Mouse (Mus musculus) neural tube, embryonic 13.5 days (tissue): Measurements from ENCODE around the gene Micall2. TPM values are rescaled to one million over a fixed set of nuclear protein-coding genes. Genes with fewer than 3 reads are reported as not detected.

Experiments
- ATAC-seq: fragments of 200-750 bp; cut with Nextera tagmentation; 2 replicates; pipeline ENCODE4 v1.8.0; 2017; ENCODE audit warnings: low read depth, mild to moderate bottlenecking, moderate TSS enrichment, moderate library complexity
- H3K27ac ChIP-seq: fragments of 300-500 bp; sonication (generic); replicated peaks from 2 replicates; pipeline ENCODE4 v1.5.1; 2015; ENCODE audit warnings: moderate library complexity, mild to moderate bottlenecking, inconsistent platforms
- H3K27me3 ChIP-seq: fragments of 300-500 bp; sonication (generic); 2 replicates; pipeline ENCODE4 v1.6.1; 2015; ENCODE audit warnings: mild to moderate bottlenecking, inconsistent platforms
- H3K36me3 ChIP-seq: fragments of 300-500 bp; sonication (generic); 2 replicates; pipeline ENCODE4 v1.6.1; 2015; ENCODE audit warnings: mild to moderate bottlenecking, inconsistent platforms
- H3K4me1 ChIP-seq: fragments of 300-500 bp; sonication (generic); replicated peaks from 2 replicates; pipeline ENCODE4 v1.6.1; 2015; ENCODE audit warnings: inconsistent platforms
- H3K4me2 ChIP-seq: fragments of 300-500 bp; sonication (generic); 2 replicates; pipeline ENCODE4 v1.6.1; 2015; ENCODE audit warnings: inconsistent platforms, mild to moderate bottlenecking, moderate library complexity
- H3K4me3 ChIP-seq: fragments of 300-500 bp; sonication (generic); 2 replicates; pipeline ENCODE4 v1.5.1; 2015; ENCODE audit warnings: mild to moderate bottlenecking, inconsistent platforms
- H3K9ac ChIP-seq: fragments of 300-500 bp; sonication (generic); 2 replicates; pipeline ENCODE4 v1.6.1; 2015; ENCODE audit warnings: moderate library complexity, mild to moderate bottlenecking, inconsistent platforms
- H3K9me3 ChIP-seq: fragments of 300-500 bp; sonication (generic); 2 replicates; pipeline ENCODE4 v1.6.1; 2016; ENCODE audit warnings: inconsistent platforms
- WGBS: fragments of 180-500 bp; shearing (Covaris S2); methylation state at CpG from one replicate; pipeline ENCODE4 v1.1.7; 2015; 5-methylcytosine and 5-hydroxymethylcytosine counted together
- microRNA-seq: library from miRNA; unstranded; fragments of <30 nt; microRNA quantifications from one replicate; pipeline ENCODE4, GENCODE M21; 2016
- polyA plus RNA-seq: library from polyadenylated mRNA; unstranded; fragments of >200 nt; fragmentation: Nextera tagmentation; extraction: Ambion mirVana; gene quantifications from 2 replicates; pipeline ENCODE4 v1.2.1, GENCODE M21; 2015

Micall2 gene
- polyA plus RNA-seq, 1 experiment from 2014 or later: 6.3 TPM

DNA sequence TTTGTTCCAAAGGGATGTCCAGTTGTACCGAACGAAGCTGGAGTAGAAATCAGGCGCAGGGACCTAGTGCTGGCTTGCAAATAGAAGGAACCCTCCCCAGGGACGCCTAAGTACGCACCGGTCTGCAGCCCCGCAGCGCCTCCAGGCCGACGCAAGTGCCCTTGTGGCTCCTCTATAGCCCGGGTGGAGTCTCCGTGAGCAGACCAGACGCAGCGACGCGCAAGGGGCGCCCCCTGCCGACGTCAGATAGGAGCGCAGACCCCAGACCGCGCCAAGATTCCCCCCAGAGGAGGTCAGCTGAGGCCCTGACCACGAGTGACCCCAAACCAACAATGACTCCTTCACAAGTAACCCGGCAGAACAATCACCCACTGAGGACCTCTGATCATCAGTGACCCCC is 67.6 kb downstream of the Micall2 start:
- H3K4me1 ChIP-seq: peaks cover 36% of the 10 kb centered on the region
- ATAC-seq: peak; percentile 52; the same call in 1 of the 2 replicates
- H3K27ac ChIP-seq: no peak overlapping the region
- WGBS: under 1% methylated on average over 24 of the region's 24 CpGs
- H3K9me3 ChIP-seq: no peaks in the 10 kb centered on the region
- 0 out of 2 replicates have a peak overlapping the region, but pooled peaks have one; percentile 9 for H3K4me3 ChIP-seq
- H3K9ac ChIP-seq: 0 out of 2 replicates have a peak overlapping the region, but pooled peaks have one; percentile 5
- no peaks in the 10 kb centered on the region for H3K36me3 ChIP-seq
- peaks cover 96% of the 10 kb centered on the region for H3K27me3 ChIP-seq
- peak overlapping the region; percentile 41 for H3K4me2 ChIP-seq

DNA sequence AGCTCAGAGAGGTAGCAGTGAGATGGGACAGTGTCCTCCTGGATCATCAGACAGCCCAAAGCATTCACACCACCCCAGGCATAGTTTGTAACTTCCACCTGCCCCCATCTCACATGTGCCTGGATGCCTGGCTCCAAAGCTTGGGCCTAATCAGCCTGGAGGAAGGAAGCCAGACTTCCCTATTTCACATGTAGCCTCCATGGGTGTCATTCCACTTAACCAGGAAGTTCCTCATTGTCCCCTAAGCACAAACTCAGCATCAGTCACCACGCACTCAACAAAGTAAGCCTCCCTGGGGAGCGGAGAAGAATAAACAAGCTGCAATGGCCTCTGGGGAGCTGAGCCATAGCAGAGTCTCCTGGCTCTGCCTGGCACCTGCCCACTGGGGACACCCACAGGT is 69.6 kb downstream of the Micall2 start:
- Histone ChIP-seq H3K4me3 (no peak overlapping the region), H3K36me3 (no peaks in the 10 kb centered on the region), H3K27me3 (peaks cover 86% of the 10 kb centered on the region), H3K27ac (no peak overlapping the region), H3K9me3 (no peaks in the 10 kb centered on the region), H3K4me1 (peaks cover 36% of the 10 kb centered on the region), H3K4me2 (no peak overlapping the region), H3K9ac (no peak overlapping the region)
- ATAC-seq: no peak
- WGBS: 46% methylated on average over 2 of the region's 2 CpGs

DNA sequence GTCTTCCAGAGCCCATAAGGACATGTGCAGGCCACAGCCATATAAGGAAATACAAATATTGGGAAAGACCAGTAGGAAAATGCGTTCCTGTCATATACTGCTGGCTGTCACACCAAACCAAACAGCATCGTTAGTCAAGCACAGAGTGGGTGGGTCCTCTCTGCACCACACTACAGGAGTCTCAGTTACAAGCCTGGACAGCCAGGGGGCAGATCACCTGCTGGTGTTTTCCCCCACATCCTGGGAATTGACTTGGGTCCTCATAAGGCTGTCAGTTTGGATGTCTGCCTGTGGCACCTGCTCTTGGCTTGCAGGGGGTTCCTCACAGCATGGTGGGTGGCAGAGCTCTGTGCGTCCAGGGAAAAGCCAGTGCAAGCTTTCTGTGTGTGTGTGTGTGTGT is 70.8 kb downstream of the Micall2 start:
- Histone ChIP-seq H3K9ac (no peak overlapping the region), H3K4me1 (peaks cover 36% of the 10 kb centered on the region), H3K36me3 (no peaks in the 10 kb centered on the region), H3K4me3 (no peak overlapping the region), H3K27ac (no peak overlapping the region), H3K27me3 (peaks cover 85% of the 10 kb centered on the region), H3K4me2 (no peak overlapping the region), H3K9me3 (no peaks in the 10 kb centered on the region)
- 47% methylated on average over 3 of the region's 3 CpGs for WGBS
- no peak for ATAC-seq

GRCm38 (mm10) chr5:139661713-139662112 is 74.4 kb downstream of the Micall2 start:
- H3K4me1 ChIP-seq: peaks cover 27% of the 10 kb centered on the region
- no peaks in the 10 kb centered on the region for H3K9me3 ChIP-seq
- peaks cover 75% of the 10 kb centered on the region for H3K27me3 ChIP-seq
- no peak overlapping the region for H3K4me3 ChIP-seq
- H3K36me3 ChIP-seq: no peaks in the 10 kb centered on the region
- H3K4me2 ChIP-seq: no peak overlapping the region
- H3K27ac ChIP-seq: no peak overlapping the region
- 71% methylated on average over 7 of the region's 8 CpGs for WGBS
- no peak for ATAC-seq
- H3K9ac ChIP-seq: no peak overlapping the region

DNA sequence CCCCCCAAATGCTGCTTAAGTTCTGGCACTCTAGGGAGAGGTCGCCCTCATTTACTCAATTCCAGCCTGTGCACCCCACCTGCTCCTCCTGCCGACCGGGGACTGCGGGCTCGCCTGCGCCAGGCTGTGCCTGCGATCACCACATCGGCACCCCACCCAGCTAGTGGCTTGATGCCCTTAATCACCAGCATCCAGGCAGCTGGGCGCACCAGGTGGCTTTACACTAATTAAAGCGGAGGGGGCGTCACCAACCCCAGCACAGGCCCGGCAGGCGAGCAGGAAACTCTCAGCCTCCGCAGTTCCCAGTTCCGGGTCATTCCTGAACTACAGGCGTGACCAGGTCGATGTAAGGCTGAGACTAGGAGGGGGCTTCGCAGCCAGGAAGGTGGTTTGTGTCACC is 76.8 kb downstream of the Micall2 start:
- Histone ChIP-seq H3K27me3 (peaks cover 56% of the 10 kb centered on the region), H3K4me3 (0 out of 2 replicates have a peak overlapping the region, but pooled peaks have one; percentile 1), H3K36me3 (no peaks in the 10 kb centered on the region), H3K9me3 (no peaks in the 10 kb centered on the region), H3K27ac (peak overlapping the region; percentile 62), H3K9ac (no peak overlapping the region), H3K4me1 (peaks cover 24% of the 10 kb centered on the region), H3K4me2 (peak overlapping the region; percentile 38)
- ATAC-seq: peak; percentile 75
- WGBS: 1% methylated on average over 18 of the region's 18 CpGs

DNA sequence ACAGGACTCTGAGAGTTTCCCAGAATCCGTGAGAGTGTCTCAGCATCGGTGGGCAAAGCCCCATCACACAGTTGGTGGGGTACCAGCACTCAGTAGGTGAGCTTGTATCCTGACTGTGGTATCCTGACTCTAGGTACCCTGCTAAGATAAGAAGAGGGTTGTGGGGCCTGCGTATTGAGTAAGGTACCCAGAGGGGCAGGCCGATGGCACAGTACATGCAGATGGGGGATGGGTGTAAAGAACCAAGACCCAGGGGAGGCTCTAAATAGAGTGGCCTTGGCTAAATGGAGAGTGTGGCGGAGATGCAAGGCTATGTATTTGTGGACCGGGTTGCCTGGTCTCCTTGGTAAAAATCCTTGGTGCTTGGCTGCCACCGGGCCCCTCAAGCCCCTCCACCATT is 77.3 kb downstream of the Micall2 start:
- WGBS: 14% methylated on average over 7 of the region's 7 CpGs
- H3K4me2 ChIP-seq: peak overlapping the region; percentile 38; the same call in 1 of the 2 replicates
- H3K27me3 ChIP-seq: peaks cover 52% of the 10 kb centered on the region
- H3K9ac ChIP-seq: no peak overlapping the region
- no peak overlapping the region for H3K4me3 ChIP-seq
- no peaks in the 10 kb centered on the region for H3K36me3 ChIP-seq
- peak; percentile 62; the same call in 1 of the 2 replicates for ATAC-seq
- H3K27ac ChIP-seq: peak overlapping the region; percentile 62
- H3K4me1 ChIP-seq: peaks cover 24% of the 10 kb centered on the region
- no peaks in the 10 kb centered on the region for H3K9me3 ChIP-seq

- H3K4me3 ChIP-seq: no peak overlapping the region
- peaks cover 49% of the 10 kb centered on the region for H3K27me3 ChIP-seq
- no peak overlapping the region for H3K9ac ChIP-seq
- no peaks in the 10 kb centered on the region for H3K9me3 ChIP-seq
- 44% methylated on average over 10 of the region's 10 CpGs for WGBS
- no peak for ATAC-seq
- peak overlapping the region; percentile 62; the same call in 1 of the 2 replicates for H3K27ac ChIP-seq
- no peak overlapping the region for H3K4me2 ChIP-seq
- H3K36me3 ChIP-seq: no peaks in the 10 kb centered on the region
- H3K4me1 ChIP-seq: peaks cover 24% of the 10 kb centered on the region
Measured at GRCm38 (mm10) chr5:139657959-139658602, 78.1 kb downstream of the Micall2 start.

Small RNAs within 50 kb of the gene (microRNA-seq; reads per million reads assigned to microRNA genes)
- gene Mir7037: 0.44 reads per million

Other genes with a start within 250 kb of the Micall2 start
- gene Uncx, start 192.8 kb downstream of the Micall2 start, polyA plus RNA-seq: 43.3 and 46.4 TPM in 2 replicates
- gene Ints1, start 39.3 kb upstream of the Micall2 start, polyA plus RNA-seq: 24.3 and 27.1 TPM in 2 replicates
- 11.7 and 12.1 TPM in 2 replicates for gene Mafk, start 55.2 kb upstream of the Micall2 start, polyA plus RNA-seq
- 0.23 and 0.64 TPM in 2 replicates for gene Tmem184a, start 83.6 kb upstream of the Micall2 start, polyA plus RNA-seq
- gene Gm26938, start 90.1 kb upstream of the Micall2 start, polyA plus RNA-seq: not detected in 2 replicates
- 66.6 and 70.3 TPM in 2 replicates for gene Psmg3, start 90.5 kb upstream of the Micall2 start, polyA plus RNA-seq
- 3.3 and 4.0 TPM in 2 replicates for gene Elfn1, start 171.6 kb upstream of the Micall2 start, polyA plus RNA-seq